Mouse (Mus musculus) gastrocnemius, adult 18-20 months (tissue): ENCODE results near the gene Spats1. TPM values are rescaled to one million over a fixed set of nuclear protein-coding genes. Genes with fewer than 3 reads are reported as not detected.

Experiments
- total RNA-seq, 2 experiments: library from RNA; stranded (reverse); gene quantifications; 2 replicates each; pipeline ENCODE4 v1.2.3; 2021

The Spats1 gene
- total RNA-seq, 2 experiments from 2014 or later: not detected

Other genes starting within 250 kb of the Spats1 start
- gene Cdc5l, start 41.7 kb downstream of the Spats1 start, total RNA-seq: 10 to 100 TPM; 37.2 to 38.9 TPM
- 10 to 100 TPM; 12.8 to 14.1 TPM for gene Aars2, start 31.4 kb upstream of the Spats1 start, total RNA-seq
- gene Tcte1, start 48.0 kb upstream of the Spats1 start, total RNA-seq: not detected
- gene Tmem151b, start 74.3 kb upstream of the Spats1 start, total RNA-seq: not detected
- under 1 TPM; 0.30 to 0.47 TPM for gene Nfkbie, start 80.3 kb upstream of the Spats1 start, total RNA-seq
- 10 to 100 TPM; 16.2 to 17.7 TPM for gene Slc35b2, start 88.5 kb upstream of the Spats1 start, total RNA-seq
- gene Hsp90ab1, start 97.9 kb upstream of the Spats1 start, total RNA-seq: 1,000 to 10,000 TPM; 1,074 to 1,224 TPM
- 10 to 100 TPM; 31.9 to 32.4 TPM for gene Slc29a1, start 124.2 kb upstream of the Spats1 start, total RNA-seq
- gene Mymx, start 126.7 kb upstream of the Spats1 start, total RNA-seq: not detected
- gene Capn11, start 183.9 kb upstream of the Spats1 start, total RNA-seq: under 1 TPM; 0.21 to 0.66 TPM
- 100 to 1,000 TPM; 119 to 165 TPM for gene Mrpl14, start 210.9 kb upstream of the Spats1 start, total RNA-seq
- 10 to 100 TPM; 65.0 to 70.8 TPM for gene Tmem63b, start 211.5 kb upstream of the Spats1 start, total RNA-seq